Mouse (Mus musculus) kidney, adult 8-10 months (tissue): Measurements from ENCODE around the gene Defb25.

ENCODE experiments used
- DNase-seq, 2 experiments: peaks; one replicate each; pipeline ENCODE4 v3.0.0; 2022

The Defb25 gene

GRCm38 (mm10) chr2:152626774-152627591 lies 4.1 kb upstream of the Defb25 start, which contains the start of gene Rem1:
TSS of gene Rem1 (plus strand) at chr2:152626951.
- no peak for DNase-seq

DNA sequence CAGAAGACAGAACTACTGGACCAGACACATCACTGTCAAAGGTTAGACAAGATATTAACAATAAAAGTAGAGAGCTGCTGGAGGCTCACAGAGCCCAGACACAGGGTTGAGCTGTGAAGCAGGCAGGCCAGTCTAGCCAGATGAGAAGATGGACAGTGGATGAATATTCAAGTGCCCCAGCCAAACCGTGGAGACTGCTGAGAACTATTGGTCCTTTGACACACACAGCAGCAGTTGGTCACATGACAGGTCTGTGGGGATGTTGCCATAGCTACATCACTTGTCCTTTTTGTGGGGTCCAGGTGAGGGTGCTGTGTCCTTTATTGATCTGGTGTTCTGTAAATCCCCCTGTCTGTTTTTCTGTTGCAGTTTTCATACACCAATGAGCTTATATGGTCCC lies 2.4 kb upstream of the Defb25 start:
- DNase-seq: no peak

DNA sequence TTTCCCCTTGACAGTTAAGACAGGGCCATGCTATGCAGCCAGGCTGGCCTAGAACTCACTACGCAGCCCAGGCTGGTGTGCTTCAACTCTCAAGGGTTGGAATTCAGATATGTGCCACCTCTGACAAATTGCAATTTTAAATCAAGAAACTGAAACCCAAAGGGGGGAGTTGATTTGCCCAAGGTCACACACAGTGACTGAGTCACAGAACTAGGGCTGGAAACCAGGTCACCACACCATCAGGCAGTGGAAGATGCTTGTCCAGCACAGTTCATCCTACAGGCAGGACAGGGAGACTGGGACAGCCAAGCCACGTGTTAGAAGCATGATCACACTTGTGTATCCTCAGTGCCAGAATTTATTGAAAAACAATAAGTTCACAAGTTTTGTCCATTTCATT lies 1.7 kb upstream of the Defb25 start:
- no peak for DNase-seq

DNA sequence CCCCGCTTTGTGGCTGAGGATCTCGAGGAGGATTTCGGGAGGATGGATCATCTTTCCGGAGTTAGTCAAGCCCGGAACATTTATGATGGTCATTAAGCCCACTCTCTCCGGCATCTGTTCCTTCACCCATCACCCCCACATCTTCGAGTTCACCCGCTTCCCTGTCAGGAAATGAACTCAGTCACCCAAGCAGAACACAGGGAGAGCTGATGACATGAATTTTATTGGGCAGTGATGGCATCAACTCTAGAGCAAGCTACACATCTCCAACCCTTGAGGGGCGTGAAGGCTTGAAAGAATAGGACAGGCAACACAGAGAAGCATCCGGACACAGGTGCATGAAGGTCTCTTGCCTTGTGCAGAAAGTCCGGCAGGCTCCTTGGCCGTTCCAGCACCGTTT lies 702 bp downstream of the Defb25 start:
- no peak for DNase-seq

- DNase-seq: no peak
Observed at GRCm38 (mm10) chr2:152620367-152621134, 2.3 kb downstream of the Defb25 start.

DNA sequence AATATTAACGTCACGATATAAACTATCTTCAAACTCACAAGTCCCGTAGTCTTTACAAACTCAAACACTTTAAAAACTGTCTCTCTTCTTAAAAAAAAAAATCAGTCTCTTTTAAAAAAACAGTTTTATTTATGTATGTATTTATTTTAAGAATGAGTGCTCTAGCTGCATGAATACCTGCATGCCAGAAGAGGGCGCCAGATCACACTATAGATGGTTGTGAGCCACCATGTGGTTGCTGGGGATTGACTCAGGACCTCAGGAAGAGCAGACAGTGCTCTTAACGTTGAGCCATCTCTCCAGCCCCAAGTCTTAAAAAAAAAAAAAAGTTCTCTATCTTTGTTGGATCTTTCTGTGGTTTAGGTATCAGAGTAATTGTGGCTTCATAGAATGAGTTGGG lies 5.5 kb downstream of the Defb25 start:
- DNase-seq: no peak

GRCm38 (mm10) chr2:152616470-152616869 lies 6.4 kb downstream of the Defb25 start:
- DNase-seq: no peak

DNA sequence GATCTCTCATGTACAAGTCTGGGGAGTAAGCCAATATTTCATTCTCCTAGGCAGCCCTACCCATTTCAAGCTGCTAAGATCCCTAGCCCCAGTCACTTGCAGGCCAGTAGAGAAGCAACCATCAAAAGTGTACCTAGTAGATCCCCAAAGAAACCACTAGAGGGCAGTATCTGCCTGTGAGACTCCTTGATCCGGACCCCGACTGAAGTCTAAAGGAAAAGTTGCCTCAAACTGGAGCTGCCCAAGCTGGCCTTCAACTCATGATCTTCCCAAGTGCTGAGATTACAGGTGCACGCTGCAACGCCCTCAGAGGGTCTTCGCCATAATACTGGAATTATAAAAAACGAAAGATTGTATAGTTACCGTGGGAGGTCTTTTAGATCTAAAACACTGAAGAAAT lies 7.3 kb downstream of the Defb25 start:
- peak; percentile 51 to 54 for DNase-seq

DNA sequence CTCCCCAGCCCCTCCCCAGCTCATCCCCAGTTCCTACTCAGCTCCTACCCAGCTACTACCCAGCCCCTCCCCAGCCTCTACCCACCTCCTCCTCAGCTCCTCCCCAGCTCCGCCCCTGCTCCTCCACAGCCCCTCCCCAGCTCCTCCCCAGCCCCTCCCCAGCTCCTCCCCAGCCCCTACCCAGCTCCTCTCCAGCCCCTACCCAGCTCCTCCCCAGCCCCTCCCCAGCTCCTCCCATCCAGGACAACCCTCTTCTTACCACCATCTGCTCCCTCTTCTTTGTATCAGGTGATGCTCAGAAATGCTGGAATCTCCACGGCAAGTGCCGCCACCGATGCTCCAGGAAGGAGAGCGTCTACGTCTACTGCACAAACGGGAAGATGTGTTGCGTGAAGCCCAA lies 10.7 kb downstream of the Defb25 start:
- DNase-seq: no peak

- no peak for DNase-seq
Observed at GRCm38 (mm10) chr2:152608719-152609118, 14.1 kb downstream of the Defb25 start.

DNA sequence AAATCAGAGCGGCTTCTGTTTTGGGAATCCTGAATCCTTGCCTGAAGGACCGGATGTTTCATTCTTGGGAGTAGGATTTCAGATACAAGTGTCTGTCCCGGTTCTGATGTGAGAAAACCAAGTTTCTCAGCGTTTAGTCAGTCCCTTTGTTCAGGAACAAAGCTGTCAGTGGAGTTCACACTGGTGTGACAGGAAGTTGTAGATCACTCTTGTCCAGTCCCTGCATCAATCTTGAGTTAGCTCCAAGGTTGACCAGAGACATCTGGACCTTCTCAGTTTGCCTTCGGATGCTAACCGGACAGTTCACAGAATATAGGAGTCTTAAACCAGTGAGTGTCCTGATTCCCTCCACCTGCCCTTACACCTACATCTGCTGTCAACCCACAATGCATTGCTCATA lies 15.1 kb downstream of the Defb25 start:
- DNase-seq: no peak

DNA sequence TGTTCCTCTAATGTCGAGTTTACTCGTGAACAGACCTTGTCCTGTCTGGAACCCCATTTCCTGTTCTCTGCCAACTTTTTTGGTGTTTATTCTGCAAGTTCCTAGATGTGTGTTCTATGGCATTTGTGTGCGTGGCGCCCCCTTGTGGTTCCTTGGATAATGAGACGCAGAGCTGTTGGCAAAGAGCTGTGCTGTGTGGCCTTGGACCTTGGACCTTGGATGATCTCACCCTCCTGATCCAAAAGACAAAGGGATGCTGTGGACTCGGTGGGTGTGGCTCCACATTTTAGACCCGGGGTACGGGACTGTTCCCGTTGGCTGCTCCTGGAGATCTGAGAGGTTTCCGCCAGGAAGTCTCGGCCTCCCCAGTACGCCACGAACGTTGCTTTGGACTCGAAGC lies 18.8 kb downstream of the Defb25 start, which contains the start of gene Defb36:
Defb36 (plus strand) TSS at position 271 of the 400 bp plus-strand sequence.
- peak; percentile 48 to 80 for DNase-seq

- DNase-seq: no peak
Observed at GRCm38 (mm10) chr2:152601275-152601960, 21.4 kb downstream of the Defb25 start.

DNA sequence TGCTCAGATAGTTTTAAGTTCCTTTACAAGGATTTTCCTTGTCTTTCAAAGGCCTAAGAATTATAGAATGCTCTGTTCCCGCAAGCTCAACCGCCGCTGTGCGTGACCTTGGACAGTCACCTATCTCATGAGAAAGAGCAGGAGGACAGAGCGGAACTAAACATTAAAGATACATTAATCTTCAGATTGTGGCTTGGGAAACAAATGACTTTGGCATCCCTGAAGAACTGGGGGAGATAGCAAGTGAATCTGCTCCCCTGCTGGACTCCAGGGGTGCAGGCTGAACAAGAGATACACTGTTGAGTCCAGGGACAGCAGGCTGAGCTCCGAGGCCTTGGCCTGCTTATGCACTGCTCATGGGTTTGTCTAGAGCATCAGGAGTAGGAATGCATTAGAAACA lies 22.8 kb downstream of the Defb25 start:
- DNase-seq: no peak

DNA sequence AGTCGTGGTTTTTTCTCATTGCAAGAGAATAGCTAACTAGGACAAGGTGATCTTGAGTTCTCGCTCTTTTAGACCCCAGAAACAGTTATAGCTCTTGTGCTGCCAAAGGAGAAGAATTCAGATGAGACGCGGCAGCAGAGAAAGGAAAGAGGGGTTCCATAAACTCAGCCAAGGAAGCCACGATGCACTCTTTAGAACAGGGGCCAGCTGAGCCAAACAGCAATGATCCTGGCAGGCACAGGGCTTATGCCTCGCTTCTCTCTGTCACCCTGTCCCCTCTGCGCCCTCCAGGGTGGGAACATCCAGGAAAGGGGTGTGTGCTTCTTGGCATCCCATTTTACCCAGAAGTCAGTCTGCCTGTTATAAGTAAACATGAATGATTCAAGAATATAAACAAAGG lies 23.6 kb downstream of the Defb25 start, which contains the start of gene Defb45:
Defb45 (minus strand) TSS at position 101 of the 400 bp plus-strand sequence.
- DNase-seq: no peak

DNA sequence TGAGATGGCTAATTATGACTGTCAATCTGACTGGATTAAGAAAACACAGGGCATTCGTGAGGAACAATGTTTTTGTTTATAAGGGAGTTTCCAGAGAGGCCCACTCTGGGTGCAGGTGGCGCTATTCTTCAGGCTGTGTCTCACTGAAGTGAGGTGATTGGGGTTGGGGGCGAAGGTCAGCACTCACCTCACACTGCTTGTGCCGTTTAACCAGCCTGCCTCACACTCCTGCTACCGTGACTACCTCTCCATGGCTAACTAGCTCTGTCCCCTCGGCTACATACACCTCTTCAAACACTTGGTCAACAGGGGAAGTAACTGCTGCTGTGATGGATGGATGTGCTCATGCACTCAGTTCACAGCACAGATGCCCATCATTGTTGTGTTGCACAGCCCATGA lies 33.8 kb downstream of the Defb25 start:
- no peak for DNase-seq

DNA sequence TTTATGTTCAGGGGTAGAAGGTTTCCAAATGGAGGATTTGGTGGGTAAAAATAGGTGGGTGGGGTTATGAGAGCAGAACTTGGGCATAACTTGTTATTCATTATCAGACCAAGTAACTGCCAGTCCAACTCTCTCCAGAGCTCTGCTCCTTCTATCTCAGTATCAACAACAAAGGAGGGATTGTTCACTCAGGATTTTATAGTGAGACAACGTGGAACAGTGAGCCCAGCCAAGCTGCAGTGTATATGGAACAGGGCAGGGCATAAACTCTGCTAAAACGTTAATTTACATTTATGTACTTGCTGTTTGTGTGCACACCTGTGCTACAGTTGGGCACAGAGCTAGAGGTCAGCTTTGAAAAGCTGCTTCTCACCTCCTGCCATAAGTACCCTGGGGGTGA lies 34.4 kb downstream of the Defb25 start:
- no peak for DNase-seq

DNA sequence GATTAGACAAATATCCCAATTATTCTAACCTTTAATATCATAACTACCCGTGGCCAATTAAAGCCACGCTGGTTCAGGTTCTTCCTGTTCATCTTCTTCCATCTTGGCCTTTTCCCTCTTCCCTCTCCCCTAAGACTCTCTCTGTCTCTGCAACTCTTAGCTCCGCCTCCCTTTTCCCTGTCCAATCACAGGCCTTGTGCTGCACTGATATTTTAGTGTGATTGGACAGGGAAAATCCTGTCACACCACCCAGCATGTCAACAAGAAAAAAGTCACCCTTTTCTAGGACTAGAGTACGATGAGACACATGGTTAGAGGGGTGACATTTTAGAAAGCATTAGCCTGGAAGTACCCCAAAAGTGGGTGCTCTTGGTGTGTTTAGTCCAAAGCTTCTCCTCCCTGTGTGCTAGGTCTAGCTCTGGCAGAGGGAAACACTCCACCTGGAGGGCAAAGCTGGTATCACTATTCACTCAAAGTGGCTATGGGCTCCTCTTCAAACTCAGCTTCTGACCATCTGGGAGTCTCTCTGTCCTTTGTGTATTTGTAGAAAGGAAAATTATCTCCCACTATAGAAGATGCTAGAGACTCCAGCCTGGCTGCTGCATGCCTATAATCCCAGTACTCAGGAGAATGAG lies 35.8 kb downstream of the Defb25 start:
- peak in 1 of 2 experiments; percentile 50 for DNase-seq

- DNase-seq: no peak
Observed at GRCm38 (mm10) chr2:152580612-152581011, 42.2 kb downstream of the Defb25 start.

GRCm38 (mm10) chr2:152580107-152580506 lies 42.7 kb downstream of the Defb25 start, which contains the start of gene Defb19:
TSS of gene Defb19 (minus strand) at chr2:152580312.
- DNase-seq: no peak

DNA sequence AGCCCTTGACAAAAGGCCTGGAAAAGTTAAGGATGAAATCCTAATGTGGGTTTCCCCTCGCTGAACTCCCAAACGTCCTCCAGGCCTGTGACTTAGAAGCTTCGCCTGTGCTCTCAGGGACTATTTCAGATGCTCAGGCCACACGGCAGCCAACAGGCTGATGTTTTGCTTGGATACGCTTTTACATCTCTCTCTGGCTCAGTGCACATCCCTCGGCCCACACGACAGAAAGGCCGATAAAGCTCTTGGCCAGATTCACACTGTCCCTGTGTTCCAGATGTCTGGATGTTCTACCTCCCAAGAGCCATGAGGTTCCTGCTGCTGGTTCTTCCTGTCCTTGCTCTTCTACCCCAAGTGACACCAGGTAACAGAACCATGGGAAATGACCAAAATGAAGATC lies 49.4 kb downstream of the Defb25 start:
- DNase-seq: no peak
